Mouse (Mus musculus): ENCODE results near the gene Pbx1. TPM values are rescaled to one million over a fixed set of nuclear protein-coding genes. Genes with fewer than 3 reads are reported as not detected.
A peak's percentile ranks its signal among the peaks of the same experiment; 100 is the strongest.

The Pbx1 gene
- polyA plus RNA-seq, 1 experiment from 2014 or later = 73.7 TPM

DNA sequence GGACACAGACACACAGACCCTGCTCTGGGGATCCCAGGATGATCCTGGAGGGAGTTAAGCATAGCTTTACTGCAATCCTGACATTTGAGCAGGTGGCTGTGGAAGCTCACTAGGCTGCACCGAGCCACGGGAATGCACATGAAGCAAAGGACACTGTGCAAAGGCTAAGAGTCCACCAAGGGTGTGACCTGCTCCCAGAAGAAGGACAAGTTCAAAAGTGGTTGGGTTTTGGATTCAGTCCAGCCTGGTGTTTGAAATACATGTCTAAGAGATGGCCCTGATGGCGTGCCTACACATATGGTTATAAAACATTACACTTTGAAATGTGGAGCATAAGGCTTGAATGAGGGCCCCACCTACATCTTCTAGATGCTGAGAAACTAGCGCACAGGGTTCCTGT lies 50.6 kb downstream of the Pbx1 start:
- WGBS = 66% methylated on average over 4 of the region's 4 CpGs
- no peak overlapping the region for H3K27ac ChIP-seq (replicated peaks)
- no peaks in the 10 kb centered on the region for H3K36me3 ChIP-seq
- no peak overlapping the region for H3K4me2 ChIP-seq (replicated peaks)
- no peaks in the 10 kb centered on the region for H3K27me3 ChIP-seq
- no peak overlapping the region for H3K9ac ChIP-seq (replicated peaks)
- no peak overlapping the region for H3K4me3 ChIP-seq
- ATAC-seq (ENCODE audit: low FRiP score, low read depth) = no peak
- peaks cover 86% of the 10 kb centered on the region for H3K4me1 ChIP-seq
- no peaks in the 10 kb centered on the region for H3K9me3 ChIP-seq

- peaks cover 74% of the 10 kb centered on the region for H3K4me1 ChIP-seq
These were observed 51.8 kb downstream of the Pbx1 start for GRCm38 (mm10) chr1:168380241-168380770.

DNA sequence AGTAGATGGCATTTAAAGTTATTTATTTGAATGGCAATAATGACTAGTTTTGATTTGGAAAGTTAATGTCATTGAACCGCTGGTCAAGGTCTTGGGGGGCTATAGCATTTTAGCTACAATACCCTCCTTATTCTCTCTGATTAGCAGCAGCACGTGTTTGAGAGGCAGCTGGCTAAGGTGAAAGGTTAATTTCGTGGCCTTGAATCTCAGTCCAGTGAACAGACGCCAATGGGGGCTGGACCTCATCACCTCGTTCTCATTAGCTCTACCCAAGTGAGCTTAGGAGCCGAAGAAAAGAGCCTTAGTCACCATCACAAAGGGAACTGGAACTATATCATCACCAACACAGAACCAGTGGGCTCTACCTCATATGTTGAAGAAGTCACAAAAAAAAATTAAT lies 54.4 kb downstream of the Pbx1 start:
- ATAC-seq (ENCODE audit: low FRiP score, low read depth) = no peak
- peaks cover 48% of the 10 kb centered on the region for H3K4me1 ChIP-seq
- WGBS = 41% methylated on average over 6 of the region's 6 CpGs

More at GRCm38 (mm10) chr1:168380241-168380770, 51.8 kb downstream of the Pbx1 start:
- Histone ChIP-seq H3K9me3 (no peaks in the 10 kb centered on the region), H3K36me3 (no peaks in the 10 kb centered on the region), H3K27ac (replicated peaks) (no peak overlapping the region), H3K4me3 (no peak overlapping the region), H3K9ac (replicated peaks) (no peak overlapping the region), H3K27me3 (no peaks in the 10 kb centered on the region), H3K4me2 (replicated peaks) (no peak overlapping the region)
- 78% methylated on average over 9 of the region's 9 CpGs for WGBS
- no peak for ATAC-seq (ENCODE audit: low FRiP score, low read depth)

DNA sequence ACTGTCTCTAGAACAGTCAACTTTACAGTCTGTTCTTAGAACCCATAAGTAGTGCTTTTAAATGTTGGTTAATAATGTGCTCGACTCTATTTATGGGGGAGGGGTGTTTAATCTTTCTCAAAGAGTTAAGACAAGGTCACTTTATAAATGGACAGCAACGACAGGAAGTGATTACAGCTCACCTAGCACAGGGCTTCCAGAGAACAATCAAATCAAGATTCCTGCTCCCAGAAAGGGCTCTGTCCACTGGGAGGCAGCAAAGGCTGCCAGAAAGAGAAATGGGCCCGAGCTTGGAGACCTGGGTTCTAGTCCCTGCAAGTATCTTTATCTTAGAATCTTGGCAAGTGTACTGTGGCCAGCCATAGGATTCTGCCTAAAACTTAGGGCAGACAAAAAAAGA lies 55.7 kb downstream of the Pbx1 start:
- no peak overlapping the region for H3K4me2 ChIP-seq (replicated peaks)
- H3K27me3 ChIP-seq = no peaks in the 10 kb centered on the region
- WGBS = 66% methylated on average over 3 of the region's 3 CpGs
- ATAC-seq (ENCODE audit: low FRiP score, low read depth) = no peak
- no peak overlapping the region for H3K4me3 ChIP-seq
- H3K27ac ChIP-seq (replicated peaks) = no peak overlapping the region
- no peaks in the 10 kb centered on the region for H3K36me3 ChIP-seq
- H3K4me1 ChIP-seq = peaks cover 35% of the 10 kb centered on the region
- H3K9ac ChIP-seq (replicated peaks) = no peak overlapping the region
- H3K9me3 ChIP-seq = no peaks in the 10 kb centered on the region

More for the DNA sequence above, 54.4 kb downstream of the Pbx1 start:
- H3K36me3 ChIP-seq = no peaks in the 10 kb centered on the region
- no peak overlapping the region for H3K4me2 ChIP-seq (replicated peaks)
- H3K4me3 ChIP-seq = no peak overlapping the region
- no peaks in the 10 kb centered on the region for H3K9me3 ChIP-seq
- no peaks in the 10 kb centered on the region for H3K27me3 ChIP-seq
- no peak overlapping the region for H3K27ac ChIP-seq (replicated peaks)
- H3K9ac ChIP-seq (replicated peaks) = no peak overlapping the region

DNA sequence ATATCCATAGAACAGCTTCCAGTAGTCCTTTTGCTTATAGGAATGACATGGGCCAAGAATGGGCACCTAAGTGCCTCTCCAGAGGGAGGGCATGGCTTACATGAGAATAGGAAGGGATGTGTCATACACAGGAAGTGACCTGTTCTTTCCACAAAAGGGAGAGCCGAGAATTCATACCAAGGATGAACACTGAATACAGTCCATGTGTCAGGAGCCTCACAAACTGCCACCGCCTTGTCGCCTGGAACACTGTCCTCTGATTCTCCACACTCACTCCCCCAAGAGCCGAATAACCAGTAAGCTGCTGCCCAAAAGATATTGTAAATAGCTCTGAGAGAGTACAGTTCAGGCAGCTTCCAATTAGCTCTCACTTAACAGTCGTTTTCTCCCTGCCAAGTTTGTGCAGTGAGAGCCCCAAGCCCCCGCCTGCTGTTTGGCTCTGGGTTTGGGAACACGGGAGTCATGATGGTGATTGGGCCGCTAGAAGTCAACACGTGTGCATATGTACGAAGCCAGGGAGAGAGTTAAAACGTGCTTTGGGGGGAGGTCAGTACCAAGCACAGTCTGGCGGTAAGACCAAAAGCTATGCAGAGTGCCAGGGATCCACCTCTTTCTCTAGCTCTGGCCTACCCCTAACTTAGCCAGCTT lies 57.0 kb downstream of the Pbx1 start:
- Histone ChIP-seq H3K27ac (replicated peaks) (no peak overlapping the region), H3K4me3 (no peak overlapping the region), H3K4me2 (replicated peaks) (no peak overlapping the region), H3K9ac (replicated peaks) (no peak overlapping the region), H3K27me3 (no peaks in the 10 kb centered on the region), H3K36me3 (no peaks in the 10 kb centered on the region), H3K4me1 (peaks cover 29% of the 10 kb centered on the region), H3K9me3 (no peaks in the 10 kb centered on the region)
- no peak for ATAC-seq (ENCODE audit: low FRiP score, low read depth)
- 89% methylated on average over 12 of the region's 12 CpGs for WGBS

DNA sequence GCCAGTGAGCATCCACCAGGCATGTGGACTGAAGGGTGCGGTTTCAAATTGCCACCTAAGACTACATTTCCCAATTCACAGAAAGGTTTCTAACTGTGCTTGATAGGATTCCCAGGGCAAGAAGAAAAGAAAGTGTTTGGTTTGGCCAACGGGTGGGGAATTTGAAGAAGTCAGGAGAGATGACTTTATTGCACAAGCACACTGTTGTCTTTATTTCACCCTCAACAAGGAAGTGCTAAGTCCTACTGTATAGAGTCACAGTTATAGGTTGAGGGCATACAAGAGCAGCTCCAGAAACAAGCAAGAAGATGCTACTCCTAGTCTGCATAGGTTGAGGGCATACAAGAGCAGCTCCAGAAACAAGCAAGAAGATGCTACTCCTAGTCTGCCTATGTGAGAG lies 60.0 kb downstream of the Pbx1 start:
- Histone ChIP-seq H3K27ac (replicated peaks) (no peak overlapping the region), H3K4me3 (no peak overlapping the region), H3K4me1 (peaks cover 23% of the 10 kb centered on the region), H3K4me2 (replicated peaks) (no peak overlapping the region), H3K27me3 (no peaks in the 10 kb centered on the region), H3K9me3 (no peaks in the 10 kb centered on the region), H3K36me3 (0 out of 2 replicates have a peak, but pooled peaks cover 3% of the 10 kb centered on the region), H3K9ac (replicated peaks) (no peak overlapping the region)
- no peak for ATAC-seq (ENCODE audit: low FRiP score, low read depth)
- 89% methylated on average over 2 of the region's 2 CpGs for WGBS

DNA sequence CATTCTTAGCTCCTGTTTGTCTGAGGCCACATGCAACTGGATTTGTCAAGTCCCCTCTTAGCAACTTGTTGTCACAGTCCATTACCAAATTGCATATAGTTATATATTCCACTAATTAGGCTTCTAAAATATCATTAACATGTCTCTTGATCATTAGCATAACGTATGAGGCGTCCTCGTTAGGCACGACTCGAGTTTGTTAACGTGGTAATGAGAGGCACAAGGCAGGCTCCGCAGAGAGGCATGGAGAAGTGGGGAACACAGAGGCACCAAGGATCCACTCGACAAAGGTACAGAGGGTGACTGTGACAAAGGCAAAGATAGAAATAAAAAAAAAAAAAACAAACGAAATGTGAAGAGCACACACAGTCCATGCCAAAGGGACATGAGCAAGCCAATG lies 61.1 kb downstream of the Pbx1 start:
- Histone ChIP-seq H3K27ac (replicated peaks) (no peak overlapping the region), H3K9ac (replicated peaks) (no peak overlapping the region), H3K9me3 (no peaks in the 10 kb centered on the region), H3K4me1 (peaks cover 32% of the 10 kb centered on the region), H3K4me3 (no peak overlapping the region), H3K4me2 (replicated peaks) (no peak overlapping the region), H3K27me3 (no peaks in the 10 kb centered on the region), H3K36me3 (0 out of 2 replicates have a peak, but pooled peaks cover 3% of the 10 kb centered on the region)
- WGBS = 87% methylated on average over 9 of the region's 9 CpGs
- no peak for ATAC-seq (ENCODE audit: low FRiP score, low read depth)

DNA sequence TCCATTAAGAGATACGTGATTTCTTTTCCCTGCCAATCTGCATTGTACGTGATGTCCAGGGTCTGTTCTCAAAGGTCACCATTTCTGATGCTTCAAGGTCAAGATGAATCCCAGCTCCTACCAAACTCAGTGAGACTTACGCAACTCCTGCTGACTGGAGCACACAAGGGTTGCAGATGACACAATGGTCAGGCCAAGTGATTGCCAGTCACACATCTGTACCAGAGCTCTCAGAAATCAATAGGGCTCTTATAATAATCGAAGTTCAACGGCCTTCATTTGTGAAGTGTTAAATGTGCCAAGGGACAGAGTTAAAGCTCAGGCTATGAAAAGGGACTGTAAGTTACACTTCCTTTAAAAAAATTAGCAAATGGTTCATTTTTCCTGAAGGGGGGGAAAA lies 65.8 kb downstream of the Pbx1 start:
- 77% methylated on average over 5 of the region's 5 CpGs for WGBS

GRCm38 (mm10) chr1:168364325-168364724 lies 67.7 kb downstream of the Pbx1 start:
- H3K9me3 ChIP-seq = no peaks in the 10 kb centered on the region
- 47% methylated on average over 7 of the region's 7 CpGs for WGBS
- no peak overlapping the region for H3K9ac ChIP-seq (replicated peaks)
- 0 out of 2 replicates have a peak, but pooled peaks cover under 1% of the 10 kb centered on the region for H3K36me3 ChIP-seq
- no peak for ATAC-seq (ENCODE audit: low FRiP score, low read depth)
- peaks cover 68% of the 10 kb centered on the region for H3K4me1 ChIP-seq
- 0 out of 2 replicates have a peak, but pooled peaks cover 4% of the 10 kb centered on the region for H3K27me3 ChIP-seq
- H3K27ac ChIP-seq (replicated peaks) = 0 out of 2 replicates have a peak overlapping the region, but pooled peaks have one; percentile 4
- H3K4me3 ChIP-seq = no peak overlapping the region
- H3K4me2 ChIP-seq (replicated peaks) = no peak overlapping the region

More for the DNA sequence above, 65.8 kb downstream of the Pbx1 start:
- Histone ChIP-seq H3K36me3 (0 out of 2 replicates have a peak, but pooled peaks cover 3% of the 10 kb centered on the region), H3K4me2 (replicated peaks) (no peak overlapping the region), H3K4me3 (no peak overlapping the region), H3K9ac (replicated peaks) (no peak overlapping the region), H3K27ac (replicated peaks) (no peak overlapping the region), H3K9me3 (no peaks in the 10 kb centered on the region), H3K27me3 (no peaks in the 10 kb centered on the region), H3K4me1 (peaks cover 68% of the 10 kb centered on the region)
- ATAC-seq (ENCODE audit: low FRiP score, low read depth) = no peak

GRCm38 (mm10) chr1:168363053-168363452 lies 69.0 kb downstream of the Pbx1 start:
- no peak for ATAC-seq (ENCODE audit: low FRiP score, low read depth)
- Histone ChIP-seq H3K4me1 (peaks cover 75% of the 10 kb centered on the region), H3K9me3 (no peaks in the 10 kb centered on the region), H3K4me2 (replicated peaks) (no peak overlapping the region), H3K27ac (replicated peaks) (no peak overlapping the region), H3K27me3 (0 out of 2 replicates have a peak, but pooled peaks cover 4% of the 10 kb centered on the region), H3K36me3 (no peaks in the 10 kb centered on the region), H3K9ac (replicated peaks) (no peak overlapping the region), H3K4me3 (no peak overlapping the region)
- WGBS = 94% methylated on average over 11 of the region's 11 CpGs

GRCm38 (mm10) chr1:168362464-168362863 lies 69.6 kb downstream of the Pbx1 start:
- Histone ChIP-seq H3K4me1 (peaks cover 74% of the 10 kb centered on the region), H3K4me2 (replicated peaks) (no peak overlapping the region), H3K36me3 (no peaks in the 10 kb centered on the region), H3K9ac (replicated peaks) (no peak overlapping the region), H3K27me3 (0 out of 2 replicates have a peak, but pooled peaks cover 4% of the 10 kb centered on the region), H3K27ac (replicated peaks) (no peak overlapping the region), H3K4me3 (no peak overlapping the region), H3K9me3 (no peaks in the 10 kb centered on the region)
- WGBS = 76% methylated on average over 10 of the region's 10 CpGs
- no peak for ATAC-seq (ENCODE audit: low FRiP score, low read depth)

DNA sequence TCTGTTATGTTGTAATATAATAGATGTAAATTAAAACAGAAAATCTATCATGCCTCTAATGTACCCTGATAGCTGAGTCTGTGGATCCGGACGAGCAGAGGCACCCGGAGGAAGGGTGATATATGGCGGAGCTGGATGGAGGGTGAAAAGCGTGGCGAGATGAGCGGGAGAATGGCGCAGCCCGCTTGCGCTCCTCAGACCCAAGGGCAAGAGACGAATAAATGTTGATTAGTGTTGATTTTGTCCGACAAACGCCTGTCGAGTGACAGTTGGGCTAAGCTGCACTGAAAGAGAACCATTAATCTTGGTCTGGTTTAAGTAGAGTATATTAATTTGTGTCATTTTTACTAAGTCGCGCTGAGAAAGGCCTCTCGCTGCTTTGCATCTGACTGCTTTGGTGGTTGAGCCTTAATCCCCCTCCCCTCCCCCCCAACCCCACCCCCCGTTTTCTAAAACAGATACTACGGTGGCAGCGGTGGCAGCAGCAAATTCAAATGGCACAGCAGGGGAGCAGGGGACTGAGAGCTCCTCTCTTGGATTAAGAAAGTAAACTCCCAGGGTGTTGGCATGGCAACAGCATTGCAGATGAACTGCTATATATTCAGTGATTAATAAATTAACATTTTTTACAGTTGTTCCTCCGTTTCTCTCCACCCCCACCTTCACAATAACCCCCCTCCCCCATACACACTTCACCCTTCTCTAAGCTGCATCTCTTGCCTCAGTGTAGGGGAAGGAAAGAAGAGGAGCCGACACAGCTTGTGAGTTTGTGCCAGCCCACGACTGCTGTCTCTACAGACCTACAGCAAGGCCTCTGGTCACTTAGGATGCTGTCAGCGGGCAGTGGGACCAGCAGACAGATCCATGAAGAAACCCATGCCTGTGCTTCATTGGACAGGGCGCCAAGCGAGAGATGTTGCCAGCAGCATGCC lies 74.1 kb downstream of the Pbx1 start:
- H3K27me3 ChIP-seq = 0 out of 2 replicates have a peak, but pooled peaks cover 4% of the 10 kb centered on the region
- H3K4me2 ChIP-seq (replicated peaks) = peak overlapping the region; percentile 54
- H3K27ac ChIP-seq (replicated peaks) = peak overlapping the region; percentile 94
- no peaks in the 10 kb centered on the region for H3K36me3 ChIP-seq
- peak; percentile 87 for ATAC-seq (ENCODE audit: low FRiP score, low read depth)
- WGBS = 4% methylated on average over 26 of the region's 26 CpGs
- H3K4me3 ChIP-seq = peak overlapping the region; percentile 30
- peaks cover 79% of the 10 kb centered on the region for H3K4me1 ChIP-seq
- peak overlapping the region; percentile 11; the same call in 1 of the 2 replicates for H3K9ac ChIP-seq (replicated peaks)
- H3K9me3 ChIP-seq = no peaks in the 10 kb centered on the region
